Mouse (Mus musculus) activated CD4-positive, CD25-positive, alpha-beta regulatory T cell, adult 4 months (primary cell): Measurements from ENCODE around the gene Myl3. TPM values are rescaled to one million over a fixed set of nuclear protein-coding genes. Genes with fewer than 3 reads are reported as not detected.

Experiments
- ATAC-seq: one replicate; pipeline ENCODE4 v1.8.0; 2017
- polyA plus RNA-seq, 2 experiments: library from polyadenylated mRNA; unstranded; fragments of 100-300 nt; shearing (Covaris generic); gene quantifications; one replicate each; pipeline ENCODE4 v1.2.1; 2017

Gene Myl3
- polyA plus RNA-seq, result not detected

DNA sequence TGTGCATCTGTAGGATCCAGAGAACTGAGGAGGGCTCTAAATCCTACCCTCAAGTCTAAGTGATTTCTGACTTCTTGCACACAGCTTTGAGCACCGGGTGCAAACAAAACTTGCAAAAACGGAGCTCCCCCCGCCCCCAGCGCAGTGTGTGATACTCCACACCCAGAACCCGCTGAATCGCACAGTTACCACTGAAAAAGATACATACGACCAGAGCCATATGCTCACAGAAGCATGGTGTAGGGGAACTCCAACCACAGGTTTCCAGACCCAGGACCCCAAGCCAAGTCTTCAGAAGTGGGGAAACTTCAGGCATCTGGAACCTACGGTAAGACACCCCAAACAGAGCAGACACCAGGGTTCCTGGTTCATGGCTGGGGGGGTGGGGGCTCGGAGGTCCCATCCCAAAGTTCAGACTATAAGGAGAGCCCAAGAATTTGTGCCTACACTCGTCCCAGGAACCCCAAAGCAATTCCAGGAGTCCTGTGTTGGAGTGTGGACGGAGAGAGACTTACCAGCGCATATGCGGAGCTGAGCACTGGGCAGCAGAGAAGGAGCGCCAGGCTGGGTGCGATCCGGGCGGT, at the start of gene Myl3:
Myl3 (plus strand) TSS at position 151 of the 584 bp plus-strand sequence.
- ATAC-seq, result no peak

DNA sequence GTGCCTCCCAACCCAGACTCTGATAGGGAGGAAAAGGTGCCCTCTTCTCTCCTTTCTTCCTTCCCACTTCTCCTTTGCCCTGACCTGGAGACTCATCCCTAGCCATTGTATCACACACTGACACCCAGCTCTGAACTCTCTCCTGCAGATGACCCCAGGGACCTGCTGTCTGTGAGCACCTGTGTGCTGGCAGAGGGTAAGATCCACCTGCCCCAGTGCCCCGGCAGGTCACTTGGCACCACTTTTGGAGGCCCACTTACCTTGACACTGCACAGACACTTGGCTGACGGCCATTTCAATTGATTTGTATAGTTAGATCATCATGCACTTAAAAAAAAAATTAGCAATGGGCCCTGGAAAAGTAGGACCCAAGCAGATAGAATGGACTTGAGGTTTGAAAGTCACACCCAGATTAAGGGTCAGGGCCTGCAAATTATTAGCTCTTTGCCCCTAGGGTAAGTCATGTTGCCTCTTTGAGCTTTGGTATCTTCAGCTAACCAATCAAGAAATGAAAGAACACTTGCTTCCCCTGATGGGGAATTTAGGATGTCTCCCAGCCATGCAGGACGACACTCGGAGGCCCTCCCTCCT, 46.4 kb upstream of the Myl3 start:
- ATAC-seq, result no peak

DNA sequence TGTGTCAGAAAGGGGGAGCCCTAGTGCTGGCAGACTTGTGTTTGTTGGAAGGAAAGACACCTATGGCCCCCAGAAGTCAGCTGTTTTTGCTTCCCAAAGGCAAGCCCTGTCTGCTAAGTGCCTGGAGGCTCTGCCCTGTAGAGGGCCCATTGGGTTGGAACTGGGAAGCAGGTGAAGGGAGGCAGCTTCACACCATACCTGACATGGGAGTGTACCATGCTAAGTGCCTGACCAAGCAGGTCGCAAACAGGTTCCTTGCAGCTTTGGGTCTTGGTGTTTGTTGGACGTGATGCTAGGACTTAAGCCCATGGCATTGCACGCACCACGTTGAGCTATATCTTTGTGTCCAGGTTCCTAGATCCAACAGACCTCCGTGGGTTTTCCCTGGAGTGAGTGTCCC, 45.2 kb upstream of the Myl3 start:
- no peak for ATAC-seq

DNA sequence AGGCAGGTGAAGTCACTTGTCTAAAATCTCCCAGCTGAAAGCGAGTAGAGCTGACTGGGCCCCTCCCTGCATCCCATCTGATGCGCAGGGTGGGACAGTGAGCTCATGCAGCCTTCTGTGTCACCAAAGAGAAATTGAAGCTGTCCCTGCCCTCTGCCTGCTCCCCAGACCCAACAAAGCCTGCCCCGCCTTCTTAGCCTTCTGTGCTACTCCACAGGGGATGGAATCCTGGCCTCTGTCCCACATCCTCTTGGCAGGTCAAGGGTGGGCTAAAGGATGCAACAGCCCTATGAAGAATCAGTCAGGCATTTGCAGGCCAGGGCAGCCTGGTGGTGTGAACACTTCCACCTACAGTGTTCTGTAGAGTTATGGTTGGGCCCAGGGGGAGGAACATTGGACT, 44.2 kb upstream of the Myl3 start:
- ATAC-seq, result no peak

GRCm38 (mm10) chr9:110699574-110699973, 42.1 kb upstream of the Myl3 start:
- ATAC-seq, result no peak

DNA sequence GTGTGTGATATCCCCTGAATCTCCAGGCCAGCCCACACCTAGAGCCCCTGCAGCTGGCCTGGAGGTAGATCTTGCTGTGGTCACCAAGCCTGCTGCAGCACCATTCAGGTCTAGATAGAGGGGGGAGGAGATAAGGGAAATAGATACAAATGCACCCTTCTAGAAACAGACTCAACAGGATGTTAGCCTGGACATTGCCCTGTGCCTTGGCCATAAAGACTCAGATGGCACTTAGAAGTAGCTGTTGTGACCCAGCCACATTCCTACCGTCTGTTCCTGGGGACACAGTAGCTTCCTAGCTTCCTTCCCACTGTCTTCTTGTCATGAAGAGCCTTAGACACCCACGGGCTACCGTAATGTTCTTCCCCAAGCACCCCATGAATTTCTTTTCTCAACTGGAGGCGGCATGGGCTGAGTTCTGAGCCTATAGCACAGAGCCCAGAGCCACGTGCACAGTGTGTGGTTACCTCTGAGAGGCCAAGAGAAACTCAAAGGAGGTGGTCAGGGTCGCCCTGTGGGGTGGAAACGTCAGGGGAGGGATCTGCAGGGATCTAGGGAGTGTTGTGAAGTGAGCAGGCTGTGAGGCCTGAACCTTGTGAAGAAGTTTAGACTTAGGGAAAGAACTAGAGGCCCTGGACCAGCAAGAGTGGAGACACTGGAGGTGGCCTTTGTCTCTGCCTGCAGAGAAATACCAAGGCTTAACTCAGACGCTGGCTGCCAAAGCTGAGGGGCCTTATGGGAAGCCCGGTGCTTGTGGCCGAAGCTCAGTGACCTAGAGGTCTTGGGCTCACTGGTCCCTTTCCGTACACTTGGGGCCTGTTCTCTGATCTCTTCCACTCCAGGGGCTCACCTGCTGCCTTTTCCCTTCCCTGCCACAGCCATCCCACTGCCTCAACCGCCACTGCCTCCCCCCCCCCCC, 40.3 kb upstream of the Myl3 start:
- ATAC-seq, result no peak

DNA sequence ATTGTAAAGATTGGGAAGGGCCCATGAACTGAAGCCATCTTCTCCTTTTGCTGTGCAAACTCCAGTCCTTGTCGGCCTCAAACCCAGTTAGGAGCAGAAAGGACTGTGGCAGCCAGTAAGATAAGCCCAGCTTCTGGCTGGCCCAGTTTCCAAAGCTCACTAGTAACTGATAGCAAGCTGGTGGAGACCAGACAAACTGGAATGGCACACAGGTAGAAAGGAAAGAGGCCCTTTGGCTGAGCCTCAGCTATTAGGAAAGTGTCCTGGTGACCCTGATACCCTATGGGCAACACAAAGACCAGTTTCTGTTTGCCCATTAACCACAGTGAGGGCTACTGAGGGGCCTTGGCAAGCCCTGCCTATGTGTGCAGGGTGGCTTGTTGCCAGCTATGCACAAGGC, 38.8 kb upstream of the Myl3 start:
- no peak for ATAC-seq

DNA sequence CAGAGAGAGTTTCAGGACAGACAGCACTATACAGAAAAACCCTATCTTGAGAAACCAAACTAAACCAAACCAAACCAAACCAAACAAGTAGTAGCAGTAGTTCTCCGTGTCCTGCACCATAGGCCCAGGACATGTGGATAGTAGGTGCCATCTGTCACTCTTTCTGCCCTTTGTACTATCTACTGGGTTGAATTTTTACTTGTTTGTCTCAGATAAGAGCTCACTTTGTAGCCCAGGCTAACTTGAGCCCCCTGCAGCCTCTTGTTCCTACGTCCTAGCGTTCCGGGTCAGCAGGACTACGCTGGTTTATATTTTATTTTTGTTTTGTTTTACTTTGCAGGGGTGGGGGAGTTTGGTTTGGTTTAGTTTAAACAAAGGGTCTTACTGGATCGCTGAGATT, 37.7 kb upstream of the Myl3 start:
- ATAC-seq, result no peak

- ATAC-seq, result no peak
Observed at GRCm38 (mm10) chr9:110706784-110707183, 34.9 kb upstream of the Myl3 start.

- ATAC-seq, result peak; percentile 100
Observed at GRCm38 (mm10) chr9:110709640-110710258, 31.9 kb upstream of the Myl3 start.

DNA sequence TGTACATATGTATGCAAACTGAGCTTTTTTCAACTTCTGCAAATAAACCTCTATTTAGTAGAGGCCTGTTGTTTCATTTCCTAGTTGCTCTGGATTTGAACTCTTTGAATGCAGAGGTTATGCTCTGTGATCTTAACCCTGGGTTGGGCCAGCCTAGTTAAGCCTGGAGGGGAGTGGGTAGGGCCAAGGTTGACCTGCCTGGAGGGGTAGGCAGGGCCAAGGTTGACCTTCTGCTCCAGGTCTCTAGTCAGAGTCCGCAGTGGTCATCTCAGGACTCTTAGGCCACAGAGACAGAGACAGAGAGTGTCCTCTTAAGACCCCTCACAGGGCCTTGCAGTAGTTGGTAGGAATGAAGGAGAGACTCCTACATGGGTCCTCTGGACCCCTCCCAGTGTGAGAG, 30.1 kb upstream of the Myl3 start:
- no peak for ATAC-seq

- no peak for ATAC-seq
Observed at GRCm38 (mm10) chr9:110711996-110712395, 29.7 kb upstream of the Myl3 start.

- no peak for ATAC-seq
Observed at GRCm38 (mm10) chr9:110712545-110712944, 29.1 kb upstream of the Myl3 start.

- ATAC-seq, result no peak
Observed at GRCm38 (mm10) chr9:110713389-110713788, 28.3 kb upstream of the Myl3 start.

DNA sequence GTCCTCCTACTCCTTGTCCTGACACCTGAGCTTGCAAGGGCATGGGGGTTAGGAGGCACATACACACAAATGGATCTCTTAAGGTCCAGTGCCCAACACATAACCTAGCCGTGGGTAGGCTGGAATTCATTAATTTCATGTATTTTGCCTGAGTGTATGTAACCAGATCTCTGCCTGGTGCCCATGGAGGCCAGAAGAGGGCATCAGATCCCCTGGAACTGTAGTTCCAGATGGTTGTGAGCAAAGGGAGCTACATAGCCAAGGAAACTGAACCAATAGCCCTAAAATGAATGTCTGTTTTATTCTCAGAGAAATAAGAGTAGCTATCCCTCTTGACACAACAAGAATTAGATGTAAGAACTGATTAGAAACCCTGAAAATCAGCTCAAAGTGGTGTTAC, 26.2 kb upstream of the Myl3 start:
- no peak for ATAC-seq

DNA sequence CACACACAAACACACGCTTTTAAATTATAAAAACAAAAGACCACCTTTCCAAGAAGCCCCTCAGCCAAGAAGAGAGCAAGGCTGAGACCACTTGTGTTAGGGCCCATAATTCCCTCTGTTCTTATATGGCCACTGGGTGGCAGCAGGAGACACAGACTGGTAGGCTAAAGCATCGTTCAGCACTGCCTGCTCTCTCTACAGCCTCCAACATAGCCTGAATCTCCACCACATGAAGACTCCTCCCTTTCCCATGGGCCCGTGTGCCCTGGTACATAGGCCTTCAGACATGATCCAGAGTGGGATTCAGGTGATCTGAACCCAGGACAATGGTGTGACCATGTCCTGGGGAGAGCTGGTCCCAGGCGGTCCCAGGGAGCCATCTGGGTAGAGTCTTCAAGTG, 24.9 kb upstream of the Myl3 start:
- peak; percentile 49 for ATAC-seq

DNA sequence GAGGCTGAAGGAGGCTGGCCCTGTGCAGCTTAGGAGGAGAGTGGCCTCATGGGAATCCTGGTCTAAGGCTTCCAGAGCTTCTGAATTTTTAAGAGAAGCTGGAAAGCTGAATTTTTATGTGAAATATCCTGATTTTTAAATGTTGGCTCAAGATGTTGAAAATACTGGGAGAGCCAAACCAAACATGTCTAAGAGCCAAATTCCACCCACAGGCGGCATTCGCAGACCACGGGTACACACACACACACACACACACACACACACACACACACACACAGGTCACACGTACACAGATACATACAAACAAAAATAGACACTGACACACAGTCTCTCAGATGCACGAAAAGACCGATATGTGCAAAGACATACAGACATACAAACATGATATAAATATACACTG, 23.6 kb upstream of the Myl3 start:
- no peak for ATAC-seq

GRCm38 (mm10) chr9:110718810-110719209, 22.9 kb upstream of the Myl3 start:
- ATAC-seq, result no peak

- ATAC-seq, result no peak
Observed at GRCm38 (mm10) chr9:110719977-110720376, 21.7 kb upstream of the Myl3 start.

DNA sequence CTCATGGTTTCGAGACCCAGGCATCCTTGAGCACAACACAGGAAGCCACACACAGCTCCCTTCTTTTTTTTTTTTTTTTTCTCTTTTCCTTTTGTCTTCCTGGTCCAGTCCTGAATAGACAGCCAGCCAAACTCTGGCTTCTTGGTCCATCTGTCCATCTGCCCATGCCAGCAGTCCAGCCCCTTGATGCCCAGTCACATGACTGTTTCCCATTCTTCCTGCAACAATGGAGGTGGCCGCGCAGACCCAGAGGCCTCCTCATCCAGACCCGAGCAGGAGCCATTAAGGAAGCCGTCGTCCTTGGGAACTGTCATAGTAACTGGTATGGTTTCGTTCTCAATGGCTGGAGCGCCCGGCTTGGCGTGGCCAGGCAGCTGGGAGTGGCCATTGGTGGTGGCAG, 19.6 kb upstream of the Myl3 start:
- ATAC-seq, result no peak

- ATAC-seq, result no peak
Observed at GRCm38 (mm10) chr9:110725721-110726135, 15.9 kb upstream of the Myl3 start.

GRCm38 (mm10) chr9:110726867-110727266, 14.8 kb upstream of the Myl3 start:
- ATAC-seq, result no peak

- no peak for ATAC-seq
Observed at GRCm38 (mm10) chr9:110729841-110730240, 11.8 kb upstream of the Myl3 start.
